Mouse (Mus musculus): ENCODE measurements around the gene Uqcc3. TPM values are rescaled to one million over a fixed set of nuclear protein-coding genes. Genes with fewer than 3 reads are reported as not detected.
"Not testable (repeated sequence)": the region's sequence is repeated elsewhere in the genome, so short reads cannot be mapped to it uniquely, and the experiment has no call there.

Gene Uqcc3
- polyA plus RNA-seq, 1 experiment from 2014 or later: 60.6 TPM

DNA sequence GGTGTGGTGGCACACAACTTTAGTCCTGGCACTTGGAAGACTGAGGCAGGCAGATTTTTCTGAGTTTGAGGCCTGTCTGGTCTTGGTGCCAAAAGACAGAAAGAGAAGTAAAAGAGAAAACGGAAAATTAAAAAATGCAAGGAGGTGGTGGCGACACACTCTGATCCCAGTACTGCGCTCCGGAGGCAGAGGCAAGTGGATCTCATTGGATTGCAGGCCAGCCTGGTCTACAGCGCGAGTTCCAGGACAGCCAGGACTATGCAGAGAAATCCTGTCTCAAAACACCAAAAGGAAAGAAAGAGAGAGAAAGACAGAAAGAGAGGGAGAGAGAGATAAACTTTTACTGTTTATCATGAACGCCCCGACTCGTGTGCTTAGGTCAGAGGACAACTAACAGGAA, 9.9 kb downstream of the Uqcc3 start:
- H3K9ac ChIP-seq: peak overlapping the region; percentile 93
- WGBS: 43% methylated on average over 9 of the region's 9 CpGs
- peaks cover 28% of the 10 kb centered on the region for H3K36me3 ChIP-seq
- peak overlapping the region; percentile 76 for H3K27ac ChIP-seq (ENCODE audit: poor library complexity, severe bottlenecking)
- H3K4me2 ChIP-seq: peak overlapping the region; percentile 92
- peak; percentile 15 for ATAC-seq (ENCODE audit: insufficient number of reproducible peaks, low FRiP score)
- H3K9me3 ChIP-seq (replicated peaks): no peaks in the 10 kb centered on the region
- H3K4me3 ChIP-seq: peak overlapping the region; percentile 84
- peaks cover 12% of the 10 kb centered on the region for H3K4me1 ChIP-seq (replicated peaks)
- H3K27me3 ChIP-seq (replicated peaks): no peaks in the 10 kb centered on the region

GRCm38 (mm10) chr19:8870381-8870780, 10.3 kb downstream of the Uqcc3 start:
- Histone ChIP-seq H3K4me1 (replicated peaks) (peaks cover 12% of the 10 kb centered on the region), H3K4me3 (peak overlapping the region; percentile 84), H3K36me3 (peaks cover 24% of the 10 kb centered on the region), H3K4me2 (peak overlapping the region; percentile 92)
- WGBS: 74% methylated on average over 3 of the region's 3 CpGs
- ATAC-seq (ENCODE audit: insufficient number of reproducible peaks, low FRiP score); H3K9me3 ChIP-seq (replicated peaks); H3K9ac ChIP-seq; H3K27me3 ChIP-seq (replicated peaks); H3K27ac ChIP-seq (ENCODE audit: poor library complexity, severe bottlenecking): not testable (repeated sequence)

GRCm38 (mm10) chr19:8864265-8864664, 16.5 kb downstream of the Uqcc3 start:
- H3K9me3 ChIP-seq (replicated peaks): no peaks in the 10 kb centered on the region
- no peak for ATAC-seq (ENCODE audit: insufficient number of reproducible peaks, low FRiP score)
- 73% methylated on average over 6 of the region's 6 CpGs for WGBS
- no peaks in the 10 kb centered on the region for H3K36me3 ChIP-seq
- H3K4me2 ChIP-seq: no peak overlapping the region
- no peak overlapping the region for H3K4me3 ChIP-seq
- no peaks in the 10 kb centered on the region for H3K4me1 ChIP-seq (replicated peaks)
- H3K27me3 ChIP-seq (replicated peaks): no peaks in the 10 kb centered on the region
- no peak overlapping the region for H3K9ac ChIP-seq
- no peak overlapping the region for H3K27ac ChIP-seq (ENCODE audit: poor library complexity, severe bottlenecking)

- no peaks in the 10 kb centered on the region for H3K36me3 ChIP-seq
- H3K27ac ChIP-seq (ENCODE audit: poor library complexity, severe bottlenecking): no peak overlapping the region
- WGBS: 10% methylated on average over 1 of the region's 1 CpGs
- no peak overlapping the region for H3K9ac ChIP-seq
- no peaks in the 10 kb centered on the region for H3K9me3 ChIP-seq (replicated peaks)
- no peak for ATAC-seq (ENCODE audit: insufficient number of reproducible peaks, low FRiP score)
- H3K4me2 ChIP-seq: no peak overlapping the region
- no peaks in the 10 kb centered on the region for H3K27me3 ChIP-seq (replicated peaks)
- no peak overlapping the region for H3K4me3 ChIP-seq
- no peaks in the 10 kb centered on the region for H3K4me1 ChIP-seq (replicated peaks)
These were observed 21.7 kb downstream of the Uqcc3 start for GRCm38 (mm10) chr19:8859018-8859417.

GRCm38 (mm10) chr19:8857689-8858088, 23.0 kb downstream of the Uqcc3 start:
- no peak overlapping the region for H3K27ac ChIP-seq (ENCODE audit: poor library complexity, severe bottlenecking)

DNA sequence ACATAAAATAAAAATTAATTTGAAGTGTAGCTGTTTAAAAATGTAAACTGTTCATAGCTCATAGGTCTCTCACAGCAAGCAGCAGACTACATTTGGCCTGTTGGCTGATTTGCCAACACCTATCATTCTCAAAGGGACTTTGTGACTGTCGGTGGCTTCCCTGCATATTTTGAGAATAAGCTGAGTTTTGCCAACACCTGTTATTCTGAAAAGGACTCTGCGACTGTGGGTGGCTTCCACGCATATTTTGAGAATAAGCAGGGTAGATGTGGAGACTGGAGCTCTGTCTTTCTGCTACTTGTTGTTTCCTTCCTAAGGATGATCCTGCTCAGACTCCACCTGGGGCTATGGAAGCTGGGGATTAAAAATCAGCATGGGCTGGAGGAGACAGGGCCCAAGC, 27.6 kb downstream of the Uqcc3 start:
- H3K4me1 ChIP-seq (replicated peaks): peaks cover 9% of the 10 kb centered on the region
- no peaks in the 10 kb centered on the region for H3K27me3 ChIP-seq (replicated peaks)
- H3K27ac ChIP-seq (ENCODE audit: poor library complexity, severe bottlenecking): no peak overlapping the region
- no peak overlapping the region for H3K4me2 ChIP-seq
- 78% methylated on average over 3 of the region's 3 CpGs for WGBS
- no peaks in the 10 kb centered on the region for H3K9me3 ChIP-seq (replicated peaks)
- no peak overlapping the region for H3K9ac ChIP-seq
- H3K4me3 ChIP-seq: no peak overlapping the region
- no peak for ATAC-seq (ENCODE audit: insufficient number of reproducible peaks, low FRiP score)
- H3K36me3 ChIP-seq: peaks cover 7% of the 10 kb centered on the region

More at GRCm38 (mm10) chr19:8857689-8858088, 23.0 kb downstream of the Uqcc3 start:
- no peaks in the 10 kb centered on the region for H3K36me3 ChIP-seq
- H3K4me1 ChIP-seq (replicated peaks): no peaks in the 10 kb centered on the region
- no peak overlapping the region for H3K4me3 ChIP-seq
- no peaks in the 10 kb centered on the region for H3K27me3 ChIP-seq (replicated peaks)
- WGBS: 37% methylated on average over 4 of the region's 4 CpGs
- ATAC-seq (ENCODE audit: insufficient number of reproducible peaks, low FRiP score): no peak
- H3K4me2 ChIP-seq: no peak overlapping the region
- no peaks in the 10 kb centered on the region for H3K9me3 ChIP-seq (replicated peaks)
- no peak overlapping the region for H3K9ac ChIP-seq

DNA sequence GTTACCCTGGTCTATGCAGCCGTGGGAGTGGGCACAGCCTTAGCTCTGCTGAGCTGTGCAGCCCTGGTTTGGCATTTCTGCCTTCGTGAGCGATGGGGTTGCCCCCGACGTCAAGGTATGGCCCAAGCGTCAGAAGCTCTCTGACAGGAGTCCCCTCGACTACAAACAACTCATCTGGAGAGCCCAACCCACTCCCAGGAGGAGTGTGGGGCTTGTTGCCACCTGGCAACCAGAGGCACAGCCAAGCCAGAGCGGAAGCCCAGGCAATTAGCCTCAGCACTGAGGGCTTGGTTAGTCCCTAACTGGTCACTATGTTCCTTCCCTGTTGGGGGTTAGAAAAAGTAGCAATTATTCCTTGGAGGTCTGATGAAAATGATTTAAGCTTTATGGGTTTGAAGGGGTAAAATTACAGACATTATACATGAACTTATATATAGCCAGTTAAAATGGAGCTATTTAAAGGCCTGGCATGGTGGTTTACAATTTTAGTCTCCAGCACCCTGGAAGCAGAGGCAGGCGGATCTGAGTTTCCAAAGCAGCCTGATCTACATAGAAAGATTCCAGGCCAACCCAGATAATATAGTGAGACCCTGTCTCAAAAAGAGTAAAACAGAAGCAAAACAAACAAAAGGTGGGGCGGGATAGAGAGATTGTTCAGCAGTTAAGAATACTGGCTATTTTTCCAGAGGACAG, 28.3 kb downstream of the Uqcc3 start:
- H3K36me3 ChIP-seq: peaks cover 14% of the 10 kb centered on the region
- no peaks in the 10 kb centered on the region for H3K27me3 ChIP-seq (replicated peaks)
- WGBS: 56% methylated on average over 10 of the region's 10 CpGs
- H3K4me2 ChIP-seq: no peak overlapping the region
- H3K9me3 ChIP-seq (replicated peaks): no peaks in the 10 kb centered on the region
- H3K27ac ChIP-seq (ENCODE audit: poor library complexity, severe bottlenecking): no peak overlapping the region
- H3K9ac ChIP-seq: no peak overlapping the region
- ATAC-seq (ENCODE audit: insufficient number of reproducible peaks, low FRiP score): no peak
- H3K4me1 ChIP-seq (replicated peaks): peaks cover 9% of the 10 kb centered on the region
- H3K4me3 ChIP-seq: no peak overlapping the region

- Histone ChIP-seq H3K9ac (no peak overlapping the region), H3K27ac (ENCODE audit: poor library complexity, severe bottlenecking) (no peak overlapping the region), H3K4me2 (no peak overlapping the region), H3K36me3 (peaks cover 21% of the 10 kb centered on the region), H3K9me3 (replicated peaks) (no peaks in the 10 kb centered on the region), H3K27me3 (replicated peaks) (no peaks in the 10 kb centered on the region), H3K4me3 (no peak overlapping the region), H3K4me1 (replicated peaks) (peaks cover 9% of the 10 kb centered on the region)
- ATAC-seq (ENCODE audit: insufficient number of reproducible peaks, low FRiP score): no peak
- WGBS: 46% methylated on average over 7 of the region's 7 CpGs
These were observed 29.1 kb downstream of the Uqcc3 start for GRCm38 (mm10) chr19:8851639-8852038.

- 0 out of 2 replicates have a peak within 1 kb of the TSS, but pooled peaks have one; percentile 44 for H3K9ac ChIP-seq
- 18% methylated on average over 7 of the region's 7 CpGs for WGBS
- peak within 1 kb of the TSS; percentile 55 for H3K27ac ChIP-seq (ENCODE audit: poor library complexity, severe bottlenecking)
These were observed 30.3 kb downstream of the Uqcc3 start, which contains the start of gene Lrrn4cl for GRCm38 (mm10) chr19:8850402-8850901. Lrrn4cl (plus strand) TSS chr19:8850768.

GRCm38 (mm10) chr19:8848356-8848755, 32.4 kb downstream of the Uqcc3 start:
- H3K4me2 ChIP-seq: no peak overlapping the region
- H3K9ac ChIP-seq: no peak overlapping the region
- H3K36me3 ChIP-seq: peaks cover 35% of the 10 kb centered on the region
- H3K27ac ChIP-seq (ENCODE audit: poor library complexity, severe bottlenecking): no peak overlapping the region
- H3K4me1 ChIP-seq (replicated peaks): peaks cover 9% of the 10 kb centered on the region
- no peaks in the 10 kb centered on the region for H3K9me3 ChIP-seq (replicated peaks)
- ATAC-seq (ENCODE audit: insufficient number of reproducible peaks, low FRiP score): no peak
- no peaks in the 10 kb centered on the region for H3K27me3 ChIP-seq (replicated peaks)
- WGBS: 76% methylated on average over 5 of the region's 5 CpGs
- no peak overlapping the region for H3K4me3 ChIP-seq

More at GRCm38 (mm10) chr19:8850402-8850901, 30.3 kb downstream of the Uqcc3 start, which contains the start of gene Lrrn4cl:
- Histone ChIP-seq H3K36me3 (peaks cover 33% of the 10 kb centered on the region), H3K4me2 (peak within 1 kb of the TSS; percentile 44), H3K27me3 (replicated peaks) (no peaks in the 10 kb centered on the region), H3K9me3 (replicated peaks) (no peaks in the 10 kb centered on the region), H3K4me1 (replicated peaks) (peaks cover 9% of the 10 kb centered on the region), H3K4me3 (no peak within 1 kb of the TSS)
- peak; percentile 44; the same call in 1 of the 2 replicates for ATAC-seq (ENCODE audit: insufficient number of reproducible peaks, low FRiP score)

GRCm38 (mm10) chr19:8844371-8845129, 36.2 kb downstream of the Uqcc3 start:
- Histone ChIP-seq H3K4me2 (no peak overlapping the region), H3K27ac (ENCODE audit: poor library complexity, severe bottlenecking) (no peak overlapping the region), H3K9ac (no peak overlapping the region), H3K4me3 (no peak overlapping the region), H3K36me3 (peaks cover 41% of the 10 kb centered on the region), H3K4me1 (replicated peaks) (peaks cover 13% of the 10 kb centered on the region), H3K9me3 (replicated peaks) (no peaks in the 10 kb centered on the region), H3K27me3 (replicated peaks) (no peaks in the 10 kb centered on the region)
- WGBS: 61% methylated on average over 5 of the region's 5 CpGs
- ATAC-seq (ENCODE audit: insufficient number of reproducible peaks, low FRiP score): no peak

Data from heart, embryonic 12.5 days (tissue).